Mouse (Mus musculus): ENCODE data around the gene Dock1. TPM values are rescaled to one million over a fixed set of nuclear protein-coding genes. Genes with fewer than 3 reads are reported as not detected.

The Dock1 gene
- polyA plus RNA-seq, 1 experiment from 2014 or later = 20.1 TPM

DNA sequence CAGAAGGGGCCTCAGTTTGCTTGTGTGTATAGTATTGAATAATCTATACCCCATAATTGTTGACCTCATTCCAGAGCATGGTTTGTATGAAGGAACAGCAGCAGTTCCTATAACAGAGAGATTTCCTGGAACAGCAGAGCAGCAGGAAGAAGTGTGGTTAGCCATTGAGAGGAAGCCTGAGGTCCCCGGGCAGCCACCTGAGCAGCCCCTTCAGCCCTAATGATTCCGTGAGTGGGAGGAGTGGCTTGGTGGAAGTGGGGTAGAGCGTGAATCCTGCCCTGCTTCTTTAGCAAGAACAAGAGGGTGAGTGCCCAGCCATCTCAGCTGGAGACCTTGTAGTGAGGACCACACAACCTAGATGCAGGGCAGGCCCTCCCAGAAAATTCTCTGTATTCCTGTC, 398.4 kb downstream of the Dock1 start:
- Histone ChIP-seq H3K4me1 (peaks cover 17% of the 10 kb centered on the region), H3K4me3 (no peak overlapping the region), H3K27me3 (ENCODE audit: low read depth, poor library complexity, severe bottlenecking) (no peaks in the 10 kb centered on the region), H3K27ac (replicated peaks) (no peak overlapping the region), H3K36me3 (no peaks in the 10 kb centered on the region), H3K9me3 (replicated peaks) (no peaks in the 10 kb centered on the region; the same call in 1 of the 2 replicates)
- DNase-seq (ENCODE audit: low spot score) = no peak
- WGBS = 81% methylated on average over 3 of the region's 3 CpGs

DNA sequence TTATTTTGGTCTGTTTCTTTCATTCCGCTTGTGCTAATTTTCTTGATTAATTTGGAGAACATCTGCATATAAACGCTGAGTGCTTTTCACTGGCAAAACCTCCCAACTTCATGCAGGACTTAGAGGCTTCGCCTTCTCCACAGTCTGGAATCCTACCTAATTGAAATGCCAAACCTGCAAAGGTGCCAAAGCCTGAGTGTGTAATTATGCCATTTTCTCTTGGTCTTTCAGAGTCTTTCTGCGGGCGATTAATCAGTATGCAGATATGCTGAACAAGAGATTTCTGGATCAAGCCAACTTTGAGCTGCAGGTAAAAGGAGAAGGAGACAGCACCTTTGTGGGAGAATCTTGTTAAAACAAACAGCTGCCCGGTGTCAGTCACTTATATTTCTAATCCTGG, 406.4 kb downstream of the Dock1 start:
- no peaks in the 10 kb centered on the region for H3K4me1 ChIP-seq
- no peak for DNase-seq (ENCODE audit: low spot score)
- H3K9me3 ChIP-seq (replicated peaks) = no peaks in the 10 kb centered on the region
- no peaks in the 10 kb centered on the region for H3K36me3 ChIP-seq
- no peak overlapping the region for H3K27ac ChIP-seq (replicated peaks)
- no peaks in the 10 kb centered on the region for H3K27me3 ChIP-seq (ENCODE audit: low read depth, poor library complexity, severe bottlenecking)
- no peak overlapping the region for H3K4me3 ChIP-seq
- WGBS = 93% methylated on average over 6 of the region's 6 CpGs

DNA sequence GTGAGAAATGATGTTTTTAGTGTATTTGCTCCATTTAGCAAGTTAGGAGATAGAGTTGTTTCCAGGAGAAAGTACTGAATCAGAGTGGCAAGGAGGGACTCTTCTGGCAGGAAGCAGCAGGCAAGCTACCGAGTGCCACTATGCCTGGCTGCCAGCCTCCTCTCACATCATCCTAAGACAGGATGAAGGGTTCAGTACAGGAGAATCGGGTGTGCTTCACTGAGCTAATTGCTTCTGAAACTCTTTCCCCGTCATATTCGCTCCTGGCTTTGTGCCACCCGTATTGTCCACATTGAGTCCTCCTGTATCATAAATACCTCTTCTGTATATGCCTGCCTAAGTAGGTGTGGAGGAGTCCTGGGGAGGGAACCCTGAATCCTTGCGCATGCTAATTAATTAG, 406.9 kb downstream of the Dock1 start:
- Histone ChIP-seq H3K4me1 (no peaks in the 10 kb centered on the region), H3K27ac (replicated peaks) (no peak overlapping the region), H3K4me3 (no peak overlapping the region), H3K27me3 (ENCODE audit: low read depth, poor library complexity, severe bottlenecking) (no peaks in the 10 kb centered on the region), H3K36me3 (no peaks in the 10 kb centered on the region), H3K9me3 (replicated peaks) (no peaks in the 10 kb centered on the region)
- WGBS = 85% methylated on average over 6 of the region's 6 CpGs
- no peak for DNase-seq (ENCODE audit: low spot score)

DNA sequence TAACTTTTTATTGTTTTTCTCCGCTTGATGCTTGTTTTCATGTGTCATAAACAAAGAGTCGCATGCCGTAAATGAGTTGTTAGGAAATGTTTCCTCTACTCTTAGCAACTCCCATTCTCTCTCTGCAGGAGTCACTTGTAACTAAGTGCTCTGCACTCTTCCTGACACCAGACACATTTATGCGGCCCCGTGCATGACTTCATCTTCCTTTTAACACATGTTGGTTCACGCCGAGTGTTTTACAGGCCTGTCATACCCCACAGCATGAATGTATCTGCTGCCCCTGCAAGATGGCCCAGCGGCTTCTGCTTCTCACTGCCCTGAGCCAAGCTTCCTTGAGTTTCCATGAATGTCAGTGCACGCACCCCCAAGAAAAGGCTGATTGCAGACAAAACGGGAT, 407.4 kb downstream of the Dock1 start:
- no peak overlapping the region for H3K27ac ChIP-seq (replicated peaks)
- H3K27me3 ChIP-seq (ENCODE audit: low read depth, poor library complexity, severe bottlenecking) = no peaks in the 10 kb centered on the region
- 85% methylated on average over 10 of the region's 10 CpGs for WGBS
- no peaks in the 10 kb centered on the region for H3K4me1 ChIP-seq
- H3K36me3 ChIP-seq = no peaks in the 10 kb centered on the region
- no peak for DNase-seq (ENCODE audit: low spot score)
- H3K4me3 ChIP-seq = no peak overlapping the region
- no peaks in the 10 kb centered on the region for H3K9me3 ChIP-seq (replicated peaks)

DNA sequence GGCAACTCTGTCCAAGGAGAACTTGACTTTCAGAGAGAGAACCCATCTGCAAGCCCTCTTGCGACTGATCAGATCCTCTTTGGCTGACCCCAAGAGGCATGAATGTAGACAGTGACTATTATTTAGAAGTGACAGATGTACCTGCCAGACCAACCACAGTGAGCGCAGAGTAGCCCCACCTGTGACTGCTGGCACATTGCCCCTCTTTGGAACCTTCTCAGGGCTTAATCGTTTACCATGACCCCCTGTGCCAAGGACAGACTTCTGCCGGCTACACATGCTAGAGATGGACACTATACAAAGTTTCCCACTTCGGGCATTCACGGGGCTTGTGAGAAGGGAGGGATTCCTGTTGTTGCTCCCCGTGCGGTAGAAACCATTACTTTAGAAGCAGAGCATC, 413.0 kb downstream of the Dock1 start:
- WGBS = 96% methylated on average over 8 of the region's 8 CpGs
- Histone ChIP-seq H3K36me3 (no peaks in the 10 kb centered on the region), H3K27me3 (ENCODE audit: low read depth, poor library complexity, severe bottlenecking) (no peaks in the 10 kb centered on the region), H3K9me3 (replicated peaks) (no peaks in the 10 kb centered on the region), H3K4me3 (no peak overlapping the region), H3K27ac (replicated peaks) (no peak overlapping the region), H3K4me1 (no peaks in the 10 kb centered on the region)
- DNase-seq (ENCODE audit: low spot score) = no peak

DNA sequence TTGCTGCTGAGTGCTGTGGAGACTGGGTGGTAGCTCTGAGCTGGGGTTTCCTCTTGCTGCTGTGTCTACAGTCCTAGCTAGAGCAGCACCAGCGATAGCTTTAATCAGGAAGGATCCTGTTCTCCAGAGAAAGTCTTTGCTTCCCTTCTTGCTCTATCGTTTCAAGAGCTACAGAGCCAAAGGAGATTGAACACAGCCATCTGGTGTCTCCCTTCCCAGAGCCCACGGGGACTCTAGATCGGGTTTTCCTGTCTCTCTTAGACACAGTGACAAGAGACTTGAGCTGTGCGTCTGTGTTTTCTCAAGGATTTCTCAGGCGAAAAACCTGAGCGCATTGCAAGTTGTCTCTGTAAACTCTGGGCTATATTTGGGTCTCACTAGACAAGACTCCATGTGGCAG, 413.6 kb downstream of the Dock1 start:
- 90% methylated on average over 7 of the region's 7 CpGs for WGBS
- Histone ChIP-seq H3K36me3 (no peaks in the 10 kb centered on the region), H3K9me3 (replicated peaks) (no peaks in the 10 kb centered on the region), H3K4me1 (no peaks in the 10 kb centered on the region), H3K4me3 (no peak overlapping the region), H3K27ac (replicated peaks) (no peak overlapping the region), H3K27me3 (ENCODE audit: low read depth, poor library complexity, severe bottlenecking) (no peaks in the 10 kb centered on the region)
- DNase-seq (ENCODE audit: low spot score) = no peak

DNA sequence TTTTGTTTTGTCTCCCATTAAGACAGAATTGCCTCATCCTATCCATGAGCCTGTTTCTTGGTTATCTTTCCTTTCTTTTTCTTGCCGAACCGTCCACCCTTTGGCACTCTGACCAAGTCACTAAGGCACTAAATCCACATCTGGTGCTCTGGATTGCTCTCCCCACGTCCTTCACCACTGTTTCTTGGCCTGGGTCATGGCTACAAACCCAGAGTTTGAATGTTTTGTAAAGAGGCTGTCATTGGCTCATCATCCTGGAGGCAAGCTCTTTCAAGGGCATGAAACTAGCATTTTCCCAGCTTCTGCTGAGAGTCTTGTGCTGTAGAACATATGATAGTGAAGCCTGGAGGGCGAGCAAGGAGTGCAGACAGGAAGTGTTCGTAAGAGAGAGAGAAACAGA, 416.1 kb downstream of the Dock1 start:
- Histone ChIP-seq H3K4me1 (no peaks in the 10 kb centered on the region), H3K4me3 (no peak overlapping the region), H3K9me3 (replicated peaks) (no peaks in the 10 kb centered on the region), H3K27me3 (ENCODE audit: low read depth, poor library complexity, severe bottlenecking) (no peaks in the 10 kb centered on the region), H3K36me3 (no peaks in the 10 kb centered on the region), H3K27ac (replicated peaks) (no peak overlapping the region)
- WGBS = 92% methylated on average over 5 of the region's 5 CpGs
- DNase-seq (ENCODE audit: low spot score) = no peak

DNA sequence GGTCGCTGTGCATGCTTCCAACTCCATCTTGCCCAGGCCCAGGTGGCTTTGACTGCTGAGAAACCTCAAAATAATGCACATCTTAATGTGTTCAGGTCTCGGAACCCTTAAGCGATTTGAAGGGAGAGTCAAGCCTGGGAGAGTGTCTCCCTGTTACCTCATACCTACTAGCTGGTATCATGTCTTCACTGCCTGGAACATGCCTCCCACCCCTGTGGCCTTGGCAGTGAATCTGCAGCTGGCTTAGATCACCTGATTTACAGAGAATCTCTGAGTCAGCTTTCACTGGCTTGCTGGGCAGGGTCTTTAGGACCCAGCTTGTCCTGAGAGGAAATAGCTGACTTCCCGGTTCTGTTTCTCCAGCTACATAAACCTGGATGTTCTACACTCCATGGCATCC, 419.2 kb downstream of the Dock1 start:
- Histone ChIP-seq H3K27me3 (ENCODE audit: low read depth, poor library complexity, severe bottlenecking) (no peaks in the 10 kb centered on the region), H3K4me3 (no peak overlapping the region), H3K9me3 (replicated peaks) (no peaks in the 10 kb centered on the region), H3K27ac (replicated peaks) (no peak overlapping the region), H3K36me3 (no peaks in the 10 kb centered on the region), H3K4me1 (no peaks in the 10 kb centered on the region)
- 85% methylated on average over 4 of the region's 4 CpGs for WGBS
- no peak for DNase-seq (ENCODE audit: low spot score)

DNA sequence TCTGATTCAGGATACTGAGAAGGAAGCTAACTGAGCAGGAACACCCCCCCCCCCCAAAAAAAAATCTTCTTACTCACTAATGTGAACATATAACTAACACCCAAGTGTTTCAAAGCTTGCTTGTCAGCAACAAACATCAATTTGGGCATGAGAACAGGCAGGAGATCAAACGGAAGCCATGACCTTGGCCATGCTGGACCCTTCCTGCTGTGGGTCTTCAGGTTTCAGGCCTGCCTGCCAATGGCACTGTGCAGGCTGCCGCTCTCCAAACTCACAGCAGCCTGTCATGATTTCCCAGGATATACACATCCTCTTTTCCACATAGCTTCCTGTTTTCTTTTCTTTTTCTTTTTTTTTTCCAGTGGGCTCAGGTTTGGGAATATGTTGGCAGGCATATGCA, 423.4 kb downstream of the Dock1 start:
- Histone ChIP-seq H3K4me3 (no peak overlapping the region), H3K27ac (replicated peaks) (no peak overlapping the region), H3K27me3 (ENCODE audit: low read depth, poor library complexity, severe bottlenecking) (no peaks in the 10 kb centered on the region), H3K4me1 (no peaks in the 10 kb centered on the region), H3K9me3 (replicated peaks) (no peaks in the 10 kb centered on the region), H3K36me3 (no peaks in the 10 kb centered on the region)
- 80% methylated on average over 2 of the region's 2 CpGs for WGBS
- no peak for DNase-seq (ENCODE audit: low spot score)

DNA sequence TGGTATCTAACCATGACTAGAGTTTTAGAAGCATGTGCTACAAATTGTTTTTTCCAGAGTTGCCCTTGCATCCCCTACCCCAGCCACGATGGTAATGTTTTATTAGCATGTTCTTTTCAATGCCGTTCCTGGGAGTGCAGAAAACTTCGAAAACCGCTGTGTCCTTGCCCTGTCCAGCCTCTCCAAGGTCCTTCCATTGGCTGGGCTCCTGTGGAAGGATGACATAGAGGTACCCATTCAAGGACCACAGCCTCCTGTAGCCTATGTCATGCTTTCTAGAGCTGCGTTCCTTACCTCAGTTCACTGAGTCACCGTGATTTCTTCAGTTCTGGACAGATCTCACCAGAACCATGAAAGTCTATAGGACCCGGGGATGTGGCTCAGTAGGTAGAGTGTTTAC, 431.5 kb downstream of the Dock1 start:
- 94% methylated on average over 7 of the region's 7 CpGs for WGBS
- Histone ChIP-seq H3K36me3 (no peaks in the 10 kb centered on the region), H3K27ac (replicated peaks) (no peak overlapping the region)

DNA sequence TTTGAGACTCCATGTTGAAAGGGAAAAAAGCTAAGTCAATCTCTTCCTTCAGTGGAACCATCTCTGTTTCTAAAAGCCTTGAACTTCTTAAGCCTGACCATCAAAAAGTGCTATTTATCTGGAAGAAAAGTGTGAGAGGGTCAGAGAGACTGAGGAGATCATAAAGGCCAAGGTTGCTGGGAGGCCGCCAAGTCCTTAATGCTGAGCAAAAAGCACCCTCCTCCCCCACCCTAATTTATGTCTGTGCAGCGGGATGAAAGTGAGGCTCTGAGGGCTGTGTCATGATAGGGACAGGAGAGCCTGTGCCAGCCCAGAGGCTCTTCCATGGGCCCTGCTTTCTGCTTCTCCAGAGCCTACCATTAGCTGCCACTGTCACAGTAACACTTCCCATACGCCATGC, 436.1 kb downstream of the Dock1 start:
- Histone ChIP-seq H3K27me3 (ENCODE audit: low read depth, poor library complexity, severe bottlenecking) (no peaks in the 10 kb centered on the region), H3K4me1 (peaks cover 4% of the 10 kb centered on the region), H3K4me3 (no peak overlapping the region), H3K36me3 (peaks cover 12% of the 10 kb centered on the region), H3K9me3 (replicated peaks) (no peaks in the 10 kb centered on the region), H3K27ac (replicated peaks) (no peak overlapping the region)
- no peak for DNase-seq (ENCODE audit: low spot score)
- 91% methylated on average over 3 of the region's 3 CpGs for WGBS

More for the DNA sequence above, 431.5 kb downstream of the Dock1 start:
- H3K4me3 ChIP-seq = no peak overlapping the region
- H3K9me3 ChIP-seq (replicated peaks) = no peaks in the 10 kb centered on the region
- no peak for DNase-seq (ENCODE audit: low spot score)
- peaks cover 14% of the 10 kb centered on the region for H3K4me1 ChIP-seq
- no peaks in the 10 kb centered on the region for H3K27me3 ChIP-seq (ENCODE audit: low read depth, poor library complexity, severe bottlenecking)

DNA sequence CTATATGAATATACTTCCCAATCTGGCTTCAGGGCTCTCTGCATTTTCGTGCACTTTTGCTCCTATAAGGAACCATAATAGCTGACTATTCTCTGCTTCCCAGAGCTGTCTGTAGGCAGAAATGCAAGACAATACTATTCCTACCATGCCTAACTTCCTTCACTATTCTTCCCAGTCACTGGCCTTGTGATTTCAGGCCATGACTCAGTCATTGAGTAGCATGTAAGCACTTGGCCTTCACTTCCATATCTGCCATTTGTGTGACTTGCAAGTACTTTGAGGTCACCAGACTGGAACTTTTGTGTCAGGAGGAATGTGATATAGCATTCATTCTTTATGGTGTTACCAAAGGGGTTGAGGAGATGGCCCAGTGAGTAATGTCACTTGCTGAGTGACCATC, 439.9 kb downstream of the Dock1 start:
- H3K4me3 ChIP-seq = no peak overlapping the region
- H3K27me3 ChIP-seq (ENCODE audit: low read depth, poor library complexity, severe bottlenecking) = no peaks in the 10 kb centered on the region
- H3K9me3 ChIP-seq (replicated peaks) = no peaks in the 10 kb centered on the region
- H3K27ac ChIP-seq (replicated peaks) = no peak overlapping the region
- peaks cover 12% of the 10 kb centered on the region for H3K36me3 ChIP-seq
- WGBS = 89% methylated on average over 1 of the region's 1 CpGs
- H3K4me1 ChIP-seq = peaks cover 4% of the 10 kb centered on the region
- DNase-seq (ENCODE audit: low spot score) = no peak

DNA sequence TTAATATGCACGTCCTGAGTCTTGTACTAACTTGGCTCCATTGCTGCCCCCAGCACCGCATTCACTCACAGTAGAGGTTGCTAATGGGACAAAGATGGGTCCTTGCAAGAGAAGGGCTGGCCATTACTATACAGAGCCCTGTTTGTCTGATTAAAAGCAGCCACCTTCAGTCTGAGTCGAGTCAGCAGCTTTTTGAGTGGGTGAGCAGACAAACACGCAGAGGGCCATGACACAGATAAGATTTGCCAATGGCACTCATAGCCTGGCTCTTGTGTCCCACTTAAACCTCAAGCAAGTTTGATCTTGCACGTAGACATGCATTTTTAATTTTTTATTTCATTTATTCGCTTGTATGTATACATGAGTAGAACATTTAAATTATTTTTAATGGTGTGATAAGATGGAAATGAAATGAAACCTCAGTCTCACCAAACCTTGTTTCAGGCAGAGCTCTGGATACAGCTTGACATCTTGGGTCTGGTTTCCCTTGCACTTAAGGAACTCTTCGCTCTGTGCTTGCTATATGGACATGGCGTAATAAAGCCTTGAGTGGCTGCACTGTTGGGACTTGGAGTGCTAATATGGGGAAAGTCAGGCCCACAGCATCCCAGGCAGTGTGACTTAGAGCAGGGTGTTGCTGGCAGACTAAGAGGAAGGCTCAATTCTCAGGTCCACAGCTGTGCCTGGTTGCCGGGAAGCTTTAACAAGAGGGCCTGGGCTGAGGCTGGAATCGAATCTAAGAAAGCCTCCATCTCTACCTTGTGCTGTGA, 455.0 kb downstream of the Dock1 start:
- no peaks in the 10 kb centered on the region for H3K9me3 ChIP-seq (replicated peaks)
- H3K4me3 ChIP-seq = no peak overlapping the region
- H3K36me3 ChIP-seq = no peaks in the 10 kb centered on the region
- no peak for DNase-seq (ENCODE audit: low spot score)
- peaks cover 11% of the 10 kb centered on the region for H3K27me3 ChIP-seq (ENCODE audit: low read depth, poor library complexity, severe bottlenecking)
- WGBS = 96% methylated on average over 10 of the region's 10 CpGs
- peaks cover 16% of the 10 kb centered on the region for H3K4me1 ChIP-seq
- H3K27ac ChIP-seq (replicated peaks) = no peak overlapping the region

DNA sequence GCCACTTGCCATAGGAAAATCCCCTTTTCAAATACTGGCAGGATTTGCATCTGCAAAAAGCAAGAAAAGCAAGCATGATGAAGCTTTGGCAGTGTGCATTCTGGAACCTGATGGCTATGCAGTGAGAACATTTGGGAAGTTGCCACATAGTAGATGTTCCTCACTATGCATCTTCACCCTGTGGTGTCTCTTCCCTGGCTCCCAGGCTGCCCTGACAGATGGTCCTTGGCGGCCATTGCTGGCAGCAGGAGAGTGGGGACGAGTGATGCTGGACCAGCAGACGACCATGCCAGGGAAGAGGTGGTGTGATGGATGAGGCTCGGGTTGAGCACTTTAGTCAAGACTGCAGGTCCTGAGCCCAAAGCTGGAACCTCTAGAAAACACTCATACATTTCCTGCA, 462.0 kb downstream of the Dock1 start:
- Histone ChIP-seq H3K4me1 (peaks cover 21% of the 10 kb centered on the region), H3K27me3 (ENCODE audit: low read depth, poor library complexity, severe bottlenecking) (peaks cover 37% of the 10 kb centered on the region), H3K27ac (replicated peaks) (no peak overlapping the region), H3K36me3 (no peaks in the 10 kb centered on the region), H3K4me3 (no peak overlapping the region), H3K9me3 (replicated peaks) (no peaks in the 10 kb centered on the region)
- WGBS = 92% methylated on average over 4 of the region's 4 CpGs
- no peak for DNase-seq (ENCODE audit: low spot score)
